Mouse (Mus musculus) lung, postnatal 0 days (tissue): ENCODE measurements around the gene Ccdc113. TPM values are rescaled to one million over a fixed set of nuclear protein-coding genes. Genes with fewer than 3 reads are reported as not detected.
A peak's percentile ranks its signal among the peaks of the same experiment; 100 is the strongest.

ENCODE experiments used
- ATAC-seq: fragments of 200-750 bp; cut with Nextera tagmentation; 2 replicates; pipeline ENCODE4 v1.8.0; 2017; ENCODE audit warnings: moderate library complexity
- DNase-seq: peaks from one replicate; pipeline ENCODE4 v3.0.0-alpha.2; 2016; ENCODE audit warnings: low spot score
- H3K27ac ChIP-seq: fragments of 300-500 bp; sonication (generic); 2 replicates; pipeline ENCODE4 v1.5.1; 2014; ENCODE audit warnings: antibody characterized with exemption, mild to moderate bottlenecking, low read length, mixed read lengths
- H3K27me3 ChIP-seq: fragments of 300-500 bp; sonication (generic); replicated peaks from 2 replicates; pipeline ENCODE4 v1.6.1; 2014; ENCODE audit warnings: low read length, mixed read lengths; ENCODE audit not compliant: insufficient read depth
- H3K36me3 ChIP-seq: fragments of 300-500 bp; sonication (generic); 2 replicates; pipeline ENCODE4 v1.6.1; 2014; ENCODE audit warnings: low read length, mixed read lengths; ENCODE audit not compliant: insufficient read depth
- H3K4me1 ChIP-seq: fragments of 300-500 bp; sonication (generic); 2 replicates; pipeline ENCODE4 v1.6.1; 2014; ENCODE audit warnings: antibody characterized with exemption, low read depth, low read length, mixed read lengths; ENCODE audit not compliant: insufficient read depth
- H3K4me2 ChIP-seq: fragments of 300-500 bp; sonication (generic); replicated peaks from 2 replicates; pipeline ENCODE4 v1.6.1; 2014; ENCODE audit warnings: low read depth, mild to moderate bottlenecking, low read length, moderate library complexity, mixed read lengths
- H3K4me3 ChIP-seq: fragments of 300-500 bp; sonication (generic); 2 replicates; pipeline ENCODE4 v1.5.1; 2014; ENCODE audit warnings: low read depth, low read length
- H3K9ac ChIP-seq: fragments of 300-500 bp; sonication (generic); replicated peaks from 2 replicates; pipeline ENCODE4 v1.6.1; 2014; ENCODE audit warnings: low read depth, mild to moderate bottlenecking
- H3K9me3 ChIP-seq: fragments of 300-500 bp; sonication (generic); 2 replicates; pipeline ENCODE4 v1.6.1; 2016; ENCODE audit warnings: low read length, mixed read lengths
- CTCF ChIP-seq: IDR thresholded peaks from 2 replicates; pipeline ENCODE4 v1.5.1; 2016; ENCODE audit warnings: antibody characterized with exemption, mild to moderate bottlenecking
- EP300 ChIP-seq: IDR thresholded peaks from 2 replicates; pipeline ENCODE4 v1.6.1; 2016; ENCODE audit warnings: antibody characterized with exemption, mild to moderate bottlenecking, control low read depth
- WGBS: fragments of 180-500 bp; shearing (Covaris S2); extraction: QIAGEN DNeasy Blood & Tissue Kit; methylation state at CpG from one replicate; pipeline ENCODE4 v1.1.7; 2014; 5-methylcytosine and 5-hydroxymethylcytosine counted together
- polyA plus RNA-seq: library from polyadenylated mRNA; unstranded; fragments of >200 nt; fragmentation: Nextera tagmentation; extraction: Ambion mirVana; gene quantifications from 2 replicates; pipeline ENCODE4 v1.2.1, GENCODE M21; 2015

The Ccdc113 gene
- polyA plus RNA-seq, 1 experiment from 2014 or later = 13.1 TPM

DNA sequence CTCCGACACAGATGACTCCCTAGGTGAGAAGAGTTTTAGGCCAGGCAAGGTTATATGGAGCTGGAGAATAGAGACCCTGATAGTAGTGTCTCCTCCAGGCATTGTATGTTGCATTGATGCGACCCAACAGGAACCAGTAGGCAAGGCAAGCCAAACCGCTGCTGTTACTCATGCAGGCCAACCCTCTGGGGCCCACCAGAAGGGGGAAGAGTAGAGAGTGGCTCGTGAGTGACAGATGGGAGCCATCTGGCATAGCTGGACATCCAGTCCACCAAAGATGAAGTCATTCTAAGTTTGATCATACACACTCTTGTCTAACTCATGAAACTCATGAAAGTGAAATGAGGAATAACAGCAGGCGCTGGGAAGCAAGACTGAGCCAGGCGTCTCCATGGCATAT lies 32.9 kb downstream of the Ccdc113 start:
- 60% methylated on average over 6 of the region's 6 CpGs for WGBS
- H3K4me2 ChIP-seq = no peak overlapping the region

DNA sequence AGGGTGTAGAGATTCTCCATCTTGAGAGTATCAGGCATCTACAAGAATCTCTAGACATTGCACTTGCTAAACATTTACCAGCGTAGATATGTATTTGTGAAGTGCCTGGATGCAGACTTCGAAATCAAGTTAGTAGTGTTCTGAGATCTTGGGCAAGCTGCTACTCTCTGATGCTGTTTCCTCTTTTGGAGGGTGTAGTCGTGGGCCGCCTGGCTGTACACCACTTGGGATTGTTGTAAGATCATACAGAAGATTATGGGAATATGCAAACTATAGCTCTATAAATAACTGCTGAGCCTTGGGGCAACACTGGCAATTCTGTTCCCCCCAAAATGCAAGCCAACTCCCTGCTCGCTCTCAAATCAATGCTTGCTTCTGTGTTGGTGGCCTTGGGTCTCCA lies 39.3 kb downstream of the Ccdc113 start:
- H3K27ac ChIP-seq = no peak overlapping the region
- no peak for TF ChIP-seq CTCF
- TF ChIP-seq EP300 = no peak

More for the DNA sequence above, 32.9 kb downstream of the Ccdc113 start:
- Histone ChIP-seq H3K4me1 (no peaks in the 10 kb centered on the region), H3K9ac (no peak overlapping the region), H3K36me3 (no peaks in the 10 kb centered on the region), H3K4me3 (no peak overlapping the region), H3K9me3 (no peaks in the 10 kb centered on the region), H3K27me3 (no peaks in the 10 kb centered on the region), H3K27ac (peak overlapping the region; percentile 22; the same call in 1 of the 2 replicates)
- DNase-seq (peak; percentile 84), ATAC-seq (peak; percentile 94)
- TF ChIP-seq CTCF (peak; percentile 46), EP300 (0 out of 2 replicates have a peak, but pooled peaks have one; percentile 16)

DNA sequence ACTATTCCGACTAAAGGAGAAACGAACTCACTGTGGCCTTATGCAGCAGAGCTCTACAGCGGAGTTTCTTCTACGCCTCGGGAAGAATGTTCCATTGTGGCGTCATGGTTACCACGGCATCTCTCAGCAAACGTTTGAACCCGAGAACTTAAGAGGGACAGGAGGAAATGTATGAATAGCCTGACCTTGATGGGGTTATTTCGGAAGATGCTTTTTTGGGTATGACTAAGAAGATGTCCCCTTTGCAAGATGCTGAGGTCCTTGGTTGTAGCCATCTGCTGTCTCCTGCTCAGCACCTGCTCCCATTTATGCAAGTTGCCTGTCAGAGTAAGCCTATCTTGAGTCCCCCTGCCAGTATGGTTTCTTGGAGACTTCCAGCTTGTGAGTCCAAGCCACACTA lies 42.4 kb downstream of the Ccdc113 start, which contains the start of gene Prss54:
Gene Prss54 (minus strand): TSS at position 101 of the 400 bp plus-strand sequence.
- Histone ChIP-seq H3K27ac (no peak within 1 kb of the TSS), H3K4me2 (no peak within 1 kb of the TSS)
- ATAC-seq = no peak

More for the DNA sequence above, 39.3 kb downstream of the Ccdc113 start:
- H3K4me2 ChIP-seq = no peak overlapping the region
- WGBS = 84% methylated on average over 5 of the region's 5 CpGs
- no peak overlapping the region for H3K4me3 ChIP-seq
- no peak overlapping the region for H3K9ac ChIP-seq
- no peaks in the 10 kb centered on the region for H3K9me3 ChIP-seq
- no peaks in the 10 kb centered on the region for H3K27me3 ChIP-seq
- H3K36me3 ChIP-seq = no peaks in the 10 kb centered on the region
- DNase-seq (no peak), ATAC-seq (no peak)
- H3K4me1 ChIP-seq = no peaks in the 10 kb centered on the region

DNA sequence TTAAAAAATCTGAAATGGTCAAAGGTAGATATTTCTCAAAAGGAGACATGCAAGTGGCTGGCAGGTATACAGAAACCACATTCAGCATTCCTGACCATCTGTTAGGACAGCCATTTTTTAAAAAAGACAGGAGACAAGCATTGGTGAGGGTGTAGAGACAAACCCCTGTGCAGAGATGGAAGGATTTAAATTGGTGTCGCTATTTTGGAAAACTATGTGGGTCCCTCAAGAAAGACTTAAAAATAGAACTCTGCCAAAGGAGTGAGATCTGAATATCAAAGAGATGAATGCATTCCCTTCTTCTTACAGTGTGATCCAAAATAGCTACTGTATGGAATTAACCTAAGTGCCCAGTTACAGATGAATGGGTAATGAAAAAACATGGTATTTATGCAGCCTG lies 53.5 kb downstream of the Ccdc113 start:
- 83% methylated on average over 1 of the region's 1 CpGs for WGBS
- H3K4me3 ChIP-seq = no peak overlapping the region

More for the DNA sequence above, 42.4 kb downstream of the Ccdc113 start, which contains the start of gene Prss54:
- Histone ChIP-seq H3K4me3 (no peak within 1 kb of the TSS), H3K27me3 (no peaks in the 10 kb centered on the region), H3K9ac (no peak within 1 kb of the TSS), H3K36me3 (no peaks in the 10 kb centered on the region), H3K4me1 (no peaks in the 10 kb centered on the region), H3K9me3 (no peaks in the 10 kb centered on the region)
- no peak for DNase-seq
- TF ChIP-seq CTCF (no peak), EP300 (no peak)
- WGBS = 70% methylated on average over 10 of the region's 10 CpGs

DNA sequence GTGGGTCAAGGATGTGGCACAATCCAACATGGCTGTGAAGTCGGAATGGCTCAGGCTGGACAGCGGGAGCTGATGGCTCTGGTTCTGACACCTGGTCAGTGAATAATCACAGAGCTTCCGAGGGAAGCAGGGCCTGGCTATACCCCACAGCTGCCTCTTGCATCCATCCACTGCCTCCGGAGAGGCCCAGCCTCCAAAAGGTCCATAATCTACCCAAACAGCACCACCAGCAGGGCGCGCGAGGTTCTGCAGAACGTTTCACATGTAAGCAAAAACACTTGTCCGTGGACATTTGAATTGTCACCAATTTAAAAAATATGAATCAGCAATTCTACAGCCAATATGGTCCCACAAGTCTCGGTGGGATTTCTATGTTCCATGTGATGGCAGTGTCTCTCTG lies 55.4 kb downstream of the Ccdc113 start:
- DNase-seq = no peak
- H3K4me2 ChIP-seq = no peak overlapping the region
- ATAC-seq = no peak
- no peak overlapping the region for H3K27ac ChIP-seq
- 60% methylated on average over 10 of the region's 10 CpGs for WGBS
- no peaks in the 10 kb centered on the region for H3K36me3 ChIP-seq
- TF ChIP-seq EP300 = no peak
- TF ChIP-seq CTCF = peak; percentile 29; the same call in 1 of the 2 replicates
- no peak overlapping the region for H3K9ac ChIP-seq
- H3K27me3 ChIP-seq = no peaks in the 10 kb centered on the region
- no peaks in the 10 kb centered on the region for H3K4me1 ChIP-seq
- H3K9me3 ChIP-seq = no peaks in the 10 kb centered on the region
- H3K4me3 ChIP-seq = no peak overlapping the region

More for the DNA sequence above, 53.5 kb downstream of the Ccdc113 start:
- Histone ChIP-seq H3K36me3 (no peaks in the 10 kb centered on the region), H3K4me1 (no peaks in the 10 kb centered on the region), H3K27me3 (no peaks in the 10 kb centered on the region), H3K27ac (no peak overlapping the region), H3K4me2 (no peak overlapping the region), H3K9me3 (no peaks in the 10 kb centered on the region), H3K9ac (no peak overlapping the region)
- TF ChIP-seq CTCF (no peak), EP300 (no peak)
- ATAC-seq (no peak), DNase-seq (no peak)

DNA sequence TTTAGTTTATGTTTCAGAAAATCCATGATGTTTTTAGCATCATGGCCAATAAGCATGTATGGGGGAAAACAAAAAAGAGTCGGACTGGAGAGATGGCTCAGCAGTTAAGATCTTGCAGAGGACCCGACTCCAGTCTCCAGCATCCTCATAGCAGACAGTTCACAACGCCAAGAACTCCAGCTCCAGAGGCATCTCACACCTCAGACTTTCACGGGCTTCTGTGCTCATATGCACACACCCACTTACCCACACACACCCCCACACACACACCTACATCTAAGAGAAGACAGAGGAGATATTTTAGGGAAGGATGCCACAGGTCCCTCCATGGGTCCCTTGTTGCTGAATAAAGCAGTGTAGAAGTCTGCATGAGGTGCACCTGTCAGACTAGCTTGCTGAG lies 56.7 kb downstream of the Ccdc113 start:
- no peak for ATAC-seq
- TF ChIP-seq EP300 (no peak), CTCF (no peak)
- no peaks in the 10 kb centered on the region for H3K4me1 ChIP-seq
- WGBS = 76% methylated on average over 4 of the region's 4 CpGs
- no peaks in the 10 kb centered on the region for H3K27me3 ChIP-seq
- H3K9me3 ChIP-seq = no peaks in the 10 kb centered on the region
- no peak for DNase-seq
- H3K36me3 ChIP-seq = no peaks in the 10 kb centered on the region
- H3K9ac ChIP-seq = no peak overlapping the region
- H3K27ac ChIP-seq = no peak overlapping the region
- H3K4me3 ChIP-seq = no peak overlapping the region
- H3K4me2 ChIP-seq = no peak overlapping the region
